Mouse (Mus musculus) hindbrain, embryonic 12.5 days (tissue): ENCODE results near the gene Rad23b. TPM values are rescaled to one million over a fixed set of nuclear protein-coding genes. Genes with fewer than 3 reads are reported as not detected.
"Not testable (repeated sequence)": the region's sequence is repeated elsewhere in the genome, so short reads cannot be mapped to it uniquely, and the experiment has no call there.

Source experiments
- ATAC-seq: fragments of 200-750 bp; cut with Nextera tagmentation; 2 replicates; pipeline ENCODE4 v1.8.0; 2017; ENCODE audit warnings: moderate TSS enrichment; ENCODE audit not compliant: low FRiP score
- H3K27ac ChIP-seq: fragments of 300-500 bp; sonication (generic); 2 replicates; pipeline ENCODE4 v1.5.1; 2016; ENCODE audit warnings: mild to moderate bottlenecking
- H3K27me3 ChIP-seq: fragments of 300-500 bp; sonication (generic); 2 replicates; pipeline ENCODE4 v1.6.1; 2016; ENCODE audit warnings: mild to moderate bottlenecking
- H3K36me3 ChIP-seq: fragments of 300-500 bp; sonication (generic); 2 replicates; pipeline ENCODE4 v1.6.1; 2016; ENCODE audit warnings: mild to moderate bottlenecking
- H3K4me1 ChIP-seq: fragments of 300-500 bp; sonication (generic); 2 replicates; pipeline ENCODE4 v1.6.1; 2016
- H3K4me2 ChIP-seq: fragments of 300-500 bp; sonication (generic); replicated peaks from 2 replicates; pipeline ENCODE4 v1.6.1; 2016; ENCODE audit warnings: mild to moderate bottlenecking
- H3K4me3 ChIP-seq: fragments of 300-500 bp; sonication (generic); 2 replicates; pipeline ENCODE4 v1.5.1; 2016; ENCODE audit warnings: mild to moderate bottlenecking
- H3K9ac ChIP-seq: fragments of 300-500 bp; sonication (generic); 2 replicates; pipeline ENCODE4 v1.6.1; 2016; ENCODE audit warnings: mild to moderate bottlenecking, moderate library complexity
- H3K9me3 ChIP-seq: fragments of 300-500 bp; sonication (generic); replicated peaks from 2 replicates; pipeline ENCODE4 v1.6.1; 2016; ENCODE audit warnings: mild to moderate bottlenecking
- WGBS: fragments of 180-500 bp; shearing (Covaris S2); methylation state at CpG from one replicate; pipeline ENCODE4 v1.1.7; 2016; 5-methylcytosine and 5-hydroxymethylcytosine counted together
- polyA plus RNA-seq: library from polyadenylated mRNA; unstranded; fragments of >200 nt; fragmentation: Nextera tagmentation; extraction: Ambion mirVana; gene quantifications from 2 replicates; pipeline ENCODE4 v1.2.1, GENCODE M21; 2016

Rad23b gene
- polyA plus RNA-seq, 1 experiment from 2014 or later, result 101 TPM

DNA sequence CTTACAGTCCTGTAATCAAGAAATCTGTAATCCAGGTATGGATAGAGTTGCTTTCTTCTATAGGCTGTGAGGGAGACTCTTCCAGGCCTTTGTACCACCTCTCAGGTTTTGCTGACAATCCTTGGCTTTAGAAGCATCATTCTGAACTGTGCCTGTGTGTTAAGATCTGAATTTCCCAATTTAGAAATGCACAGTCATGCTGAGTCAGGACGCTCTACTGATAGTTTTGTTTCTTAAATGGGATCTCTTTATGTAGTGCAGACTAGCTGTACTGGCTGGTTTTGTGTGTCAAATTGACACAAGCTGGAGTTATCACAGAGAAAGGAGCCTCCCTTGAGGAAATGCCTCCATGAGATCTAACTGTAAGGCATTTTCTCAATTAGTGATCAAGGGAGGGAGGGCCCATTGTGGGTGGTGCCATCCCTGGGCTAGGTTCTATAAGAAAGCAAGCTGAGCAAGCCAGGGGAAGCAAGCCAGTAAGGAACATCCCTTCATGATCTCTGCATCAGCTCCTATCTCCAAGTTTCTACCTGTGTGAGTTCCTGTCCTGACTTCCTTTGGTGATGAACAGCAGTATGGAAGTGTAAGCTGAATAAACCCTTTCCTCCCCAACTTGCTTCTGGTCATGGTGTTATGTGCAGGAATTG is 59.9 kb downstream of the Rad23b start:
- H3K27me3 ChIP-seq, H3K4me3 ChIP-seq, H3K27ac ChIP-seq, H3K36me3 ChIP-seq, H3K9ac ChIP-seq, H3K9me3 ChIP-seq, ATAC-seq, H3K4me1 ChIP-seq, H3K4me2 ChIP-seq: not testable (repeated sequence)
- 87% methylated on average over 1 of the region's 1 CpGs for WGBS

DNA sequence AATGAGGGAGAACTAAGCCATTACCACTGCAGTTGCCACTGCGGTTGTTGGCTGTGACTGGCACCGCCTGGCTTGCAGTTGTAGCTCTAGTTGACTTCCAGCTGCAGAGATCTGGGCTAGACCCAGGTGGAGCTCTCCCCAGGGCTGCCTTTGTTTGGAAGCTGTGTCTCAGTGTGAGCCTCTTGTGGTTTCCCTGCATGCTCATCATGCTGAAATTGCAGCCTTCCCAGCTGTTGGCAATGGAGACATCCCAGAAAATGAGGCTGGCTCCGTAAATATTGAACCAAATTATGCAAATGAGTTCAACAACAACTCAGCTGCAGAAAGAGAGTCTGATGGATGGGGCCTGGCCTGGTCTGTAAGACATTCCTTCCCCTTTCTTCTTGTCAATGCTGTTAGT is 66.0 kb downstream of the Rad23b start:
- ATAC-seq, result no peak
- no peak overlapping the region for H3K4me3 ChIP-seq

DNA sequence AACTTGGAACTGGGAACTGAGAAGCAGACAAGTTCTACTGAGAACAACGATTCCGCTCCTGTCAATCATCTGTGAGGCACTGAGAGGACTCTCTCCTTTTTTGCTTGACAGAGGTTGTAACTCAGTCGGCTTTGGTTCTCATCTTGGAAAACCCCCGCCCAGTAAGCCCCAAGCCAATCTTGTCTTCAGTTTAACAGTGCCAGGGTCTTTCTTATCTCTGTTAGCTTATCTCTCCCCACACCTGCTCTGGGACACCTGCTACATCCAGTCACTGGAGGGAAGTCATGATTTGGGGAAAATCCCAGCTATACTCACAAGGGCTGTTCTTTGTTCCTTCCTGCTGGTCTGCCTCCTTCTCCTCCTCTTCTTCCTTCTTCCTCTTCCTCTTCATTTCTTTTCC is 76.4 kb downstream of the Rad23b start:
- 81% methylated on average over 4 of the region's 4 CpGs for WGBS
- Histone ChIP-seq H3K27me3 (no peaks in the 10 kb centered on the region), H3K4me2 (no peak overlapping the region), H3K36me3 (no peaks in the 10 kb centered on the region), H3K27ac (no peak overlapping the region), H3K9me3 (no peaks in the 10 kb centered on the region), H3K4me1 (no peaks in the 10 kb centered on the region), H3K4me3 (no peak overlapping the region), H3K9ac (no peak overlapping the region)
- ATAC-seq, result no peak

More for the DNA sequence above, 66.0 kb downstream of the Rad23b start:
- no peak overlapping the region for H3K9ac ChIP-seq
- 0 out of 2 replicates have a peak, but pooled peaks cover 5% of the 10 kb centered on the region for H3K4me1 ChIP-seq
- H3K36me3 ChIP-seq, result no peaks in the 10 kb centered on the region
- no peak overlapping the region for H3K4me2 ChIP-seq
- no peaks in the 10 kb centered on the region for H3K9me3 ChIP-seq
- WGBS, result 29% methylated on average over 3 of the region's 3 CpGs
- H3K27me3 ChIP-seq, result no peaks in the 10 kb centered on the region
- no peak overlapping the region for H3K27ac ChIP-seq

Other genes with a start within 250 kb of the Rad23b start
- gene Klf4, start 182.4 kb downstream of the Rad23b start, polyA plus RNA-seq, result 4.8 and 5.9 TPM in 2 replicates